Mouse (Mus musculus): ENCODE measurements around the gene Chst15. TPM values are rescaled to one million over a fixed set of nuclear protein-coding genes. Genes with fewer than 3 reads are reported as not detected.

The Chst15 gene
- polyA plus RNA-seq, 1 experiment from 2014 or later = 16.3 TPM

GRCm38 (mm10) chr7:132338350-132338749 lies 21.3 kb upstream of the Chst15 start:
- Histone ChIP-seq H3K4me2 (replicated peaks) (no peak overlapping the region), H3K9ac (no peak overlapping the region), H3K36me3 (replicated peaks; ENCODE audit: control insufficient read depth, insufficient read depth) (no peaks in the 10 kb centered on the region), H3K27ac (no peak overlapping the region), H3K9me3 (ENCODE audit: control insufficient read depth, low read length) (no peaks in the 10 kb centered on the region), H3K27me3 (ENCODE audit: control insufficient read depth, insufficient read depth, low read length) (no peaks in the 10 kb centered on the region), H3K4me1 (replicated peaks; ENCODE audit: control insufficient read depth, insufficient read depth, low read length) (peaks cover 10% of the 10 kb centered on the region; the same call in 1 of the 2 replicates), H3K4me3 (replicated peaks; ENCODE audit: low read length) (no peak overlapping the region)
- 71% methylated on average over 6 of the region's 6 CpGs for WGBS
- ATAC-seq (ENCODE audit: low FRiP score) (no peak), DNase-seq (ENCODE audit: low spot score) (no peak)

GRCm38 (mm10) chr7:132337268-132337917 lies 20.4 kb upstream of the Chst15 start:
- no peak for DNase-seq (ENCODE audit: low spot score)
- Histone ChIP-seq H3K36me3 (replicated peaks; ENCODE audit: control insufficient read depth, insufficient read depth) (no peaks in the 10 kb centered on the region), H3K9me3 (ENCODE audit: control insufficient read depth, low read length) (no peaks in the 10 kb centered on the region), H3K27me3 (ENCODE audit: control insufficient read depth, insufficient read depth, low read length) (no peaks in the 10 kb centered on the region), H3K4me2 (replicated peaks) (no peak overlapping the region), H3K27ac (peak overlapping the region; percentile 34), H3K4me1 (replicated peaks; ENCODE audit: control insufficient read depth, insufficient read depth, low read length) (peaks cover 10% of the 10 kb centered on the region; the same call in 1 of the 2 replicates), H3K9ac (no peak overlapping the region), H3K4me3 (replicated peaks; ENCODE audit: low read length) (no peak overlapping the region)
- 57% methylated on average over 11 of the region's 11 CpGs for WGBS
- no peak for ATAC-seq (ENCODE audit: low FRiP score)

- H3K4me1 ChIP-seq (replicated peaks; ENCODE audit: control insufficient read depth, insufficient read depth, low read length) = peaks cover 13% of the 10 kb centered on the region; the same call in 1 of the 2 replicates
- no peak overlapping the region for H3K9ac ChIP-seq
- peak overlapping the region; percentile 34 for H3K27ac ChIP-seq
- no peaks in the 10 kb centered on the region for H3K9me3 ChIP-seq (ENCODE audit: control insufficient read depth, low read length)
- DNase-seq (ENCODE audit: low spot score) (no peak), ATAC-seq (ENCODE audit: low FRiP score) (no peak)
- H3K36me3 ChIP-seq (replicated peaks; ENCODE audit: control insufficient read depth, insufficient read depth) = no peaks in the 10 kb centered on the region
- H3K27me3 ChIP-seq (ENCODE audit: control insufficient read depth, insufficient read depth, low read length) = no peaks in the 10 kb centered on the region
- H3K4me3 ChIP-seq (replicated peaks; ENCODE audit: low read length) = no peak overlapping the region
- H3K4me2 ChIP-seq (replicated peaks) = no peak overlapping the region
- WGBS = 54% methylated on average over 3 of the region's 3 CpGs
These were observed 19.8 kb upstream of the Chst15 start for GRCm38 (mm10) chr7:132336781-132337180.

- DNase-seq (ENCODE audit: low spot score) = no peak
- no peak for ATAC-seq (ENCODE audit: low FRiP score)
- Histone ChIP-seq H3K27ac (no peak overlapping the region), H3K4me1 (replicated peaks; ENCODE audit: control insufficient read depth, insufficient read depth, low read length) (peaks cover 13% of the 10 kb centered on the region; the same call in 1 of the 2 replicates), H3K27me3 (ENCODE audit: control insufficient read depth, insufficient read depth, low read length) (no peaks in the 10 kb centered on the region), H3K4me3 (replicated peaks; ENCODE audit: low read length) (no peak overlapping the region), H3K4me2 (replicated peaks) (no peak overlapping the region), H3K36me3 (replicated peaks; ENCODE audit: control insufficient read depth, insufficient read depth) (no peaks in the 10 kb centered on the region), H3K9ac (no peak overlapping the region), H3K9me3 (ENCODE audit: control insufficient read depth, low read length) (no peaks in the 10 kb centered on the region)
- 94% methylated on average over 4 of the region's 4 CpGs for WGBS
These were observed 18.3 kb upstream of the Chst15 start for GRCm38 (mm10) chr7:132335367-132335766.

- no peaks in the 10 kb centered on the region for H3K9me3 ChIP-seq (ENCODE audit: control insufficient read depth, low read length)
- H3K27me3 ChIP-seq (ENCODE audit: control insufficient read depth, insufficient read depth, low read length) = no peaks in the 10 kb centered on the region
- no peak for DNase-seq (ENCODE audit: low spot score)
- peaks cover 13% of the 10 kb centered on the region; the same call in 1 of the 2 replicates for H3K4me1 ChIP-seq (replicated peaks; ENCODE audit: control insufficient read depth, insufficient read depth, low read length)
- H3K4me3 ChIP-seq (replicated peaks; ENCODE audit: low read length) = no peak overlapping the region
- H3K9ac ChIP-seq = no peak overlapping the region
- WGBS = 79% methylated on average over 1 of the region's 1 CpGs
- H3K27ac ChIP-seq = no peak overlapping the region
- ATAC-seq (ENCODE audit: low FRiP score) = no peak
- no peaks in the 10 kb centered on the region for H3K36me3 ChIP-seq (replicated peaks; ENCODE audit: control insufficient read depth, insufficient read depth)
- no peak overlapping the region for H3K4me2 ChIP-seq (replicated peaks)
These were observed 16.1 kb upstream of the Chst15 start for GRCm38 (mm10) chr7:132333078-132333477.

GRCm38 (mm10) chr7:132332176-132332575 lies 15.1 kb upstream of the Chst15 start:
- no peak overlapping the region for H3K4me3 ChIP-seq (replicated peaks; ENCODE audit: low read length)
- H3K36me3 ChIP-seq (replicated peaks; ENCODE audit: control insufficient read depth, insufficient read depth) = no peaks in the 10 kb centered on the region
- 44% methylated on average over 11 of the region's 11 CpGs for WGBS
- no peaks in the 10 kb centered on the region for H3K27me3 ChIP-seq (ENCODE audit: control insufficient read depth, insufficient read depth, low read length)
- H3K4me1 ChIP-seq (replicated peaks; ENCODE audit: control insufficient read depth, insufficient read depth, low read length) = 0 out of 2 replicates have a peak, but pooled peaks cover 7% of the 10 kb centered on the region
- H3K9me3 ChIP-seq (ENCODE audit: control insufficient read depth, low read length) = no peaks in the 10 kb centered on the region
- no peak overlapping the region for H3K9ac ChIP-seq
- no peak overlapping the region for H3K4me2 ChIP-seq (replicated peaks)
- ATAC-seq (ENCODE audit: low FRiP score) = no peak
- DNase-seq (ENCODE audit: low spot score) = no peak
- H3K27ac ChIP-seq = no peak overlapping the region

- Histone ChIP-seq H3K27me3 (ENCODE audit: control insufficient read depth, insufficient read depth, low read length) (no peaks in the 10 kb centered on the region), H3K4me3 (replicated peaks; ENCODE audit: low read length) (no peak overlapping the region), H3K27ac (no peak overlapping the region), H3K9me3 (ENCODE audit: control insufficient read depth, low read length) (no peaks in the 10 kb centered on the region), H3K36me3 (replicated peaks; ENCODE audit: control insufficient read depth, insufficient read depth) (no peaks in the 10 kb centered on the region), H3K4me1 (replicated peaks; ENCODE audit: control insufficient read depth, insufficient read depth, low read length) (0 out of 2 replicates have a peak, but pooled peaks cover 3% of the 10 kb centered on the region), H3K4me2 (replicated peaks) (no peak overlapping the region), H3K9ac (no peak overlapping the region)
- WGBS = 35% methylated on average over 1 of the region's 1 CpGs
- DNase-seq (ENCODE audit: low spot score) (no peak), ATAC-seq (ENCODE audit: low FRiP score) (no peak)
These were observed 13.2 kb upstream of the Chst15 start for GRCm38 (mm10) chr7:132330179-132330578.

- H3K27ac ChIP-seq = no peak overlapping the region
- no peaks in the 10 kb centered on the region for H3K36me3 ChIP-seq (replicated peaks; ENCODE audit: control insufficient read depth, insufficient read depth)
- 0 out of 2 replicates have a peak, but pooled peaks cover 3% of the 10 kb centered on the region for H3K4me1 ChIP-seq (replicated peaks; ENCODE audit: control insufficient read depth, insufficient read depth, low read length)
- no peaks in the 10 kb centered on the region for H3K9me3 ChIP-seq (ENCODE audit: control insufficient read depth, low read length)
- no peak overlapping the region for H3K4me2 ChIP-seq (replicated peaks)
- H3K9ac ChIP-seq = no peak overlapping the region
- H3K27me3 ChIP-seq (ENCODE audit: control insufficient read depth, insufficient read depth, low read length) = no peaks in the 10 kb centered on the region
- 93% methylated on average over 1 of the region's 1 CpGs for WGBS
- ATAC-seq (ENCODE audit: low FRiP score) (no peak), DNase-seq (ENCODE audit: low spot score) (no peak)
- H3K4me3 ChIP-seq (replicated peaks; ENCODE audit: low read length) = no peak overlapping the region
These were observed 11.6 kb upstream of the Chst15 start for GRCm38 (mm10) chr7:132328648-132329047.

- WGBS = 60% methylated on average over 5 of the region's 5 CpGs
- DNase-seq (ENCODE audit: low spot score) = peak; percentile 48
These were observed 8.7 kb upstream of the Chst15 start for GRCm38 (mm10) chr7:132325549-132326331.

More at GRCm38 (mm10) chr7:132325549-132326331, 8.7 kb upstream of the Chst15 start:
- Histone ChIP-seq H3K27me3 (ENCODE audit: control insufficient read depth, insufficient read depth, low read length) (no peaks in the 10 kb centered on the region), H3K9ac (no peak overlapping the region), H3K36me3 (replicated peaks; ENCODE audit: control insufficient read depth, insufficient read depth) (no peaks in the 10 kb centered on the region), H3K4me1 (replicated peaks; ENCODE audit: control insufficient read depth, insufficient read depth, low read length) (no peaks in the 10 kb centered on the region), H3K4me2 (replicated peaks) (no peak overlapping the region), H3K9me3 (ENCODE audit: control insufficient read depth, low read length) (no peaks in the 10 kb centered on the region), H3K4me3 (replicated peaks; ENCODE audit: low read length) (no peak overlapping the region), H3K27ac (no peak overlapping the region)
- ATAC-seq (ENCODE audit: low FRiP score) = no peak

Data from hindbrain, embryonic 14.5 days (tissue).